ENCODE assay signal across 16 mouse cellular contexts in genomic region chr7:125558997-125559396, GRCm38 (mm10). TPM values are rescaled to one million over a fixed set of nuclear protein-coding genes. Genes with fewer than 3 reads are reported as not detected.
A peak's percentile ranks its signal among the peaks of the same experiment; 100 is the strongest.
DNase-seq lines count a peak whose midpoint lies in the region; ATAC-seq and TF ChIP-seq lines count a peak whose summit lies in the region.
"Had no signal": no experiment of that assay in that cellular context is flagged by ENCODE, and none has a peak within 500 bp of the region (broad histone marks: within the 10 kb centered on the region; RNA-seq: fewer than 3 reads in every experiment).

No protein-coding gene starts in this region.

- no peaks in the 10 kb centered on the region for H3K27me3 ChIP-seq in kidney, adult 2 months (replicated peaks; ENCODE audit: control insufficient read depth, insufficient read depth, low read length)
- H3K27me3 ChIP-seq in midbrain, embryonic 15.5 days (replicated peaks) = no peaks in the 10 kb centered on the region
- H3K27me3 ChIP-seq: limb, embryonic 13.5 days had no signal

- TF ChIP-seq POLR2A in kidney, adult 2 months (IDR thresholded peaks at IDR 0.05; ENCODE audit: low read depth, low read length) = no peak

- peaks cover 28% of the 10 kb centered on the region for H3K4me1 ChIP-seq in kidney, adult 2 months (ENCODE audit: control insufficient read depth, insufficient read depth, low read length)
- peaks cover 7% of the 10 kb centered on the region; the same call in 1 of the 2 replicates for H3K4me1 ChIP-seq in midbrain, embryonic 15.5 days

- H3K4me2 ChIP-seq in midbrain, embryonic 15.5 days = no peak overlapping the region
- H3K4me2 ChIP-seq: limb, embryonic 13.5 days had no signal

- ATAC-seq in midbrain, embryonic 15.5 days (replicated peaks) = no peak
- ATAC-seq: forebrain, postnatal 0 days had no signal

- H3K27ac ChIP-seq in gastrocnemius, adult 2 months = peak overlapping the region; percentile 92
- peak overlapping the region; percentile 48; the same call in 1 of the 2 replicates for H3K27ac ChIP-seq in kidney, adult 2 months (ENCODE audit: insufficient read depth, low read depth, low read length)
- no peak overlapping the region for H3K27ac ChIP-seq in midbrain, embryonic 15.5 days
- H3K27ac ChIP-seq: hindbrain, embryonic 10.5 days; limb, embryonic 13.5 days had no signal

- H3K36me3 ChIP-seq in kidney, adult 2 months (ENCODE audit: control insufficient read depth, insufficient read depth, low read length) = no peaks in the 10 kb centered on the region
- no peaks in the 10 kb centered on the region for H3K36me3 ChIP-seq in midbrain, embryonic 15.5 days (replicated peaks)
- H3K36me3 ChIP-seq: hindbrain, embryonic 10.5 days; limb, embryonic 13.5 days had no signal

- peak; percentile 19 for DNase-seq in gastrocnemius, adult 2 months
- DNase-seq in gastrocnemius, postnatal 25 days = no peak
- DNase-seq in kidney, adult 2 months = peak; percentile 45
- DNase-seq in kidney, adult 18-20 months = no peak
- peak; percentile 44 for DNase-seq in thymus, postnatal 0 days (ENCODE audit: low spot score)
- no peak for DNase-seq in thymus, postnatal 10 days (ENCODE audit: low spot score in 2 of 2)
- no peak for DNase-seq in testis, postnatal 14 days (ENCODE audit: low spot score)
- DNase-seq: adrenal gland, postnatal 25 days; cerebellum, postnatal 14 days; forebrain, postnatal 0 days; kidney, adult 9 months; right cerebral cortex, adult 18-20 months had no signal

- 52% methylated on average over 5 of the region's 5 CpGs for WGBS in kidney, adult 2 months
- 65% methylated on average over 5 of the region's 5 CpGs for WGBS in midbrain, embryonic 15.5 days

- H3K9me3 ChIP-seq in midbrain, embryonic 15.5 days = no peaks in the 10 kb centered on the region
- H3K9me3 ChIP-seq: hindbrain, embryonic 10.5 days; limb, embryonic 13.5 days had no signal

- TF ChIP-seq CTCF in gastrocnemius, adult 2 months (IDR thresholded peaks at IDR 0.05) = no peak
- TF ChIP-seq CTCF in kidney, adult 2 months (conservative IDR thresholded peaks at IDR 0.05; ENCODE audit: insufficient read depth, insufficient read length, low read depth, low read length) = no peak

- H3K4me3 ChIP-seq in gastrocnemius, adult 2 months = peak overlapping the region; percentile 19; the same call in 1 of the 2 replicates
- H3K4me3 ChIP-seq in kidney, adult 2 months (ENCODE audit: insufficient read depth, low read depth, low read length) = no peak overlapping the region
- H3K4me3 ChIP-seq in midbrain, embryonic 15.5 days = no peak overlapping the region
- H3K4me3 ChIP-seq: erythroblast, embryonic 14.5 days; hindbrain, embryonic 10.5 days; limb, embryonic 13.5 days had no signal

- H3K9ac ChIP-seq in midbrain, embryonic 15.5 days = no peak overlapping the region
- H3K9ac ChIP-seq: forebrain, postnatal 0 days; limb, embryonic 13.5 days had no signal

- intact Hi-C loops in gastrocnemius, adult 2 months (cut with DNase I) = no loop called here

RNA-seq across cellular contexts. Expression of gene Il4ra, which starts 7.1 kb away (rescaled TPM):
- 1 to 10 TPM; 5.1 to 6.5 TPM for total RNA-seq in gastrocnemius, adult 2 months (2021)
- 1 to 10 TPM; 4.3 to 4.7 TPM for total RNA-seq in gastrocnemius, postnatal 25 days (2021)
- polyA plus RNA-seq in kidney, adult 2 months (2012; rRNA removed) = 16.1 and 20.3 TPM in 2 replicates
- polyA plus RNA-seq in thymus, postnatal 0 days (2015; fragmentation: Nextera tagmentation; extraction: Ambion mirVana) = 45.8 and 47.1 TPM in 2 replicates
- polyA plus RNA-seq in midbrain, embryonic 15.5 days (2015; fragmentation: Nextera tagmentation; extraction: Ambion mirVana) = 5.4 and 5.9 TPM in 2 replicates

RNA-seq across cellular contexts. Expression of gene Il21r, which starts 44.2 kb away (rescaled TPM):
- not detected for total RNA-seq in gastrocnemius, adult 2 months (2021)
- under 1 TPM; 0.15 to 0.27 TPM for total RNA-seq in gastrocnemius, postnatal 25 days (2021)
- polyA plus RNA-seq in kidney, adult 2 months (2012; rRNA removed) = 1.4 and 6.4 TPM in 2 replicates
- polyA plus RNA-seq in thymus, postnatal 0 days (2015; fragmentation: Nextera tagmentation; extraction: Ambion mirVana) = 28.2 and 36.8 TPM in 2 replicates
- polyA plus RNA-seq in midbrain, embryonic 15.5 days (2015; fragmentation: Nextera tagmentation; extraction: Ambion mirVana) = 0.39 and 0.41 TPM in 2 replicates

Comparison
In these comparisons a context has a peak if more than half of its experiments do, and no peak if none do; other contexts are left out.
1. DNase-seq: peak in gastrocnemius, adult 2 months (single experiment), kidney, adult 2 months (single experiment) and thymus, postnatal 0 days (single experiment); none in gastrocnemius, postnatal 25 days (single experiment), kidney, adult 18-20 months (single experiment), thymus, postnatal 10 days (0 of 2) and testis, postnatal 14 days (single experiment).